ENCODE assay signal across 9 mouse cellular contexts in the genomic region with DNA sequence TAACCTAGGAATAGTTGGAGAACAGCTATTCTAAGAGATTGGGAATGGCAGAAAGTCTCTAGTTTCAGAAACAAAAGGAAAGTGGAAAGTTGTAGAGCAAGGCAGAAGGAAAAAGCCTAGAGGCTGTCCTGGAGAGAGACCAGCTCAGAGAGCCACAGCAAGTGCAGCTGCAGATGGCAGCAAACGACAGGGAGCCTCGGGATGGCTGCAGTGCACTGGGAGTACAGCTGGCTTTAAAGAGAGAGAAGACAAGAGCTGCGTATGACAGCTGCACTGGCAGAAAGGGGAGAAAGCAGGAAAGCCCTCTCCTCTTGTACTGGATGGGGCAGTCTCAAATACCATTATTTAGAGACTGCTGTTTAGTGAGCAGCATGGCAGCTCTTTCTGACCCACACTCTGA. TPM values are rescaled to one million over a fixed set of nuclear protein-coding genes. Genes with fewer than 3 reads are reported as not detected.
DNase-seq lines count a peak whose midpoint lies in the region; ATAC-seq and TF ChIP-seq lines count a peak whose summit lies in the region.
"Had no signal": no experiment of that assay in that cellular context is flagged by ENCODE, and none has a peak within 500 bp of the region (broad histone marks: within the 10 kb centered on the region; RNA-seq: fewer than 3 reads in every experiment).

No protein-coding gene starts in this region.

- H3K36me3 ChIP-seq in kidney, adult 2 months (ENCODE audit: control insufficient read depth, insufficient read depth, low read length), result no peaks in the 10 kb centered on the region
- H3K36me3 ChIP-seq in CH12.LX (replicated peaks in 1 of 2; ENCODE audit: control insufficient read depth in 1 of 2, insufficient read depth in 1 of 2, low read length in 1 of 2), result no peaks in the 10 kb centered on the region
- H3K36me3 ChIP-seq in intestine, postnatal 0 days (ENCODE audit: control insufficient read depth, insufficient read depth), result no peaks in the 10 kb centered on the region

- H3K27ac ChIP-seq in kidney, adult 2 months (ENCODE audit: insufficient read depth, low read depth, low read length), result no peak overlapping the region
- H3K27ac ChIP-seq in CH12.LX (ENCODE audit: insufficient read depth, low read depth), result no peak overlapping the region
- no peak overlapping the region for H3K27ac ChIP-seq in intestine, postnatal 0 days (ENCODE audit: low read depth, low read length)

- peak; percentile 65 for TF ChIP-seq CTCF in kidney, adult 2 months (conservative IDR thresholded peaks at IDR 0.05; ENCODE audit: insufficient read depth, insufficient read length, low read depth, low read length)
- TF ChIP-seq CTCF in CH12.LX (conservative IDR thresholded peaks at IDR 0.05 in 1 of 2, IDR thresholded peaks at IDR 0.05 in 1 of 2; ENCODE audit: low read depth in 2 of 2, low read length in 2 of 2), result peak in 1 of 2 experiments; percentile 66; a peak in 2 of 4 replicates
- TF ChIP-seq CTCF in intestine, postnatal 0 days (IDR thresholded peaks at IDR 0.05; ENCODE audit: low read depth), result peak; percentile 71

- dilution Hi-C loops in CH12.LX (cut with MboI; ENCODE audit: extremely low pct_ligation_motif_present, extremely low pct_unique_long_range_greater_than_20kb, low sequenced_read_pairs), result no loop called here

- 10% methylated on average over 3 of the region's 3 CpGs for WGBS in kidney, adult 2 months
- WGBS in intestine, postnatal 0 days, result 18% methylated on average over 3 of the region's 3 CpGs

- peak; percentile 47 for DNase-seq in kidney, adult 2 months
- no peak for DNase-seq in kidney, adult 18-20 months
- DNase-seq in CH12.LX (ENCODE audit: extremely low read depth), result no peak
- DNase-seq in adrenal gland, postnatal 14 days, result peak; percentile 64
- no peak for DNase-seq in thymus, postnatal 4 days
- DNase-seq in cerebellum, adult 8-10 months, result no peak
- no peak for DNase-seq in spleen, postnatal 10 days (ENCODE audit: low spot score in 2 of 2)

- H3K9me3 ChIP-seq in CH12.LX (replicated peaks; ENCODE audit: low read length), result no peaks in the 10 kb centered on the region
- no peaks in the 10 kb centered on the region for H3K9me3 ChIP-seq in intestine, postnatal 0 days (ENCODE audit: control insufficient read depth)
- H3K9me3 ChIP-seq: megakaryocyte, embryonic 14.5 days had no signal

- H3K9ac ChIP-seq in CH12.LX (ENCODE audit: insufficient read depth, low read depth), result no peak overlapping the region
- no peak overlapping the region for H3K9ac ChIP-seq in intestine, postnatal 0 days (ENCODE audit: low read depth, low read length)

- TF ChIP-seq POLR2A in kidney, adult 2 months (IDR thresholded peaks at IDR 0.05; ENCODE audit: low read depth, low read length), result no peak
- TF ChIP-seq POLR2A in CH12.LX (IDR thresholded peaks at IDR 0.05; ENCODE audit: low read depth, low read length), result no peak

- no peaks in the 10 kb centered on the region for H3K4me1 ChIP-seq in kidney, adult 2 months (ENCODE audit: control insufficient read depth, insufficient read depth, low read length)
- peaks cover 0 to 3% of the 10 kb centered on the region in 2 experiments; a peak in 1 of 4 replicates for H3K4me1 ChIP-seq in CH12.LX (ENCODE audit: control insufficient read depth in 1 of 2, insufficient read depth in 2 of 2)
- H3K4me1 ChIP-seq in intestine, postnatal 0 days (replicated peaks; ENCODE audit: control insufficient read depth, insufficient read depth, low read length), result no peaks in the 10 kb centered on the region
- H3K4me1 ChIP-seq: megakaryocyte, embryonic 14.5 days had no signal

- H3K27me3 ChIP-seq in kidney, adult 2 months (replicated peaks; ENCODE audit: control insufficient read depth, insufficient read depth, low read length), result no peaks in the 10 kb centered on the region
- no peaks in the 10 kb centered on the region for H3K27me3 ChIP-seq in CH12.LX (replicated peaks)
- H3K27me3 ChIP-seq in intestine, postnatal 0 days (replicated peaks; ENCODE audit: control insufficient read depth, insufficient read depth, low read length), result no peaks in the 10 kb centered on the region
- H3K27me3 ChIP-seq: megakaryocyte, embryonic 14.5 days had no signal

- in situ Hi-C loops in CH12.LX (cut with MboI; ENCODE audit: low pct_ligation_motif_present, low pct_unique_long_range_greater_than_20kb, low sequenced_read_pairs), result no loop called here

- no peak; the same call in 1 of the 2 replicates for ATAC-seq in intestine, postnatal 0 days

- TF ChIP-seq EP300 in CH12.LX (IDR thresholded peaks at IDR 0.05; ENCODE audit: low read length), result no peak

- no peak overlapping the region for H3K4me2 ChIP-seq in CH12.LX (ENCODE audit: insufficient read depth, low read depth, poor library complexity, severe bottlenecking)
- H3K4me2 ChIP-seq in intestine, postnatal 0 days (replicated peaks; ENCODE audit: low read depth), result no peak overlapping the region

- no peaks in the 10 kb centered on the region for H3K79me2 ChIP-seq in CH12.LX (replicated peaks; ENCODE audit: control insufficient read depth, extremely low read depth, insufficient read depth, poor library complexity, severe bottlenecking)

- TF ChIP-seq RAD21 in CH12.LX (IDR thresholded peaks at IDR 0.05; ENCODE audit: low read depth, low read length), result peak; percentile 69

- no peak overlapping the region for H3K4me3 ChIP-seq in kidney, adult 2 months (ENCODE audit: insufficient read depth, low read depth, low read length)
- no peak overlapping the region for H3K4me3 ChIP-seq in CH12.LX (replicated peaks in 1 of 3; ENCODE audit: low read depth in 2 of 3, low read length in 2 of 3, poor library complexity in 1 of 3)
- no peak overlapping the region for H3K4me3 ChIP-seq in intestine, postnatal 0 days (ENCODE audit: low read depth, low read length)
- H3K4me3 ChIP-seq: megakaryocyte, embryonic 14.5 days had no signal

TF ChIP-seq in CH12.LX, 34 proteins besides CTCF, POLR2A, EP300 and RAD21:
- no peak for TF ChIP-seq E2F4 (IDR thresholded peaks at IDR 0.05; ENCODE audit: insufficient replicate concordance, low read depth, low read length)
- no peak for TF ChIP-seq MXI1 (IDR thresholded peaks at IDR 0.05; ENCODE audit: low read depth, low read length)
- TF ChIP-seq IRF4 (IDR thresholded peaks at IDR 0.05; ENCODE audit: low read depth, low read length), result no peak
- peak; percentile 56 for TF ChIP-seq SMC3 (IDR thresholded peaks at IDR 0.05; ENCODE audit: low read depth, low read length)
- TF ChIP-seq POLR2AphosphoS2 (IDR thresholded peaks at IDR 0.05; ENCODE audit: low read depth, low read length), result no peak

RNA-seq across cellular contexts. Expression of a gene that starts 37.7 kb away (rescaled TPM):
- 1.4 and 1.8 TPM in 2 replicates for polyA plus RNA-seq in kidney, adult 2 months (2012; rRNA removed)
- total RNA-seq in CH12.LX (2012; rRNA removed) (0.04 and 0.13 TPM in 2 replicates), CH12.LX (2014; rRNA removed) (0.18 and 0.24 TPM in 2 replicates)
- 0.09 TPM in 1 of 2 replicates, not detected in the other for polyA plus RNA-seq in CH12.LX (2012; ENCODE audit: insufficient read length, low read depth)
- 1.8 and 2.9 TPM in 2 replicates for total RNA-seq in adrenal gland, postnatal 14 days (2021)
- 0.95 and 1.5 TPM in 2 replicates for polyA plus RNA-seq in intestine, postnatal 0 days (2015; fragmentation: Nextera tagmentation; extraction: Ambion mirVana)

Comparison
In these comparisons a context has a peak if more than half of its experiments do, and no peak if none do; other contexts are left out.
1. DNase-seq: peak in kidney, adult 2 months (single experiment) and adrenal gland, postnatal 14 days (single experiment); none in kidney, adult 18-20 months (single experiment), CH12.LX (single experiment), thymus, postnatal 4 days (single experiment), cerebellum, adult 8-10 months (single experiment) and spleen, postnatal 10 days (0 of 2).